Mouse (Mus musculus): ENCODE results near the gene Hmcn1. TPM values are rescaled to one million over a fixed set of nuclear protein-coding genes. Genes with fewer than 3 reads are reported as not detected.

The Hmcn1 gene
- total and polyA plus RNA-seq, 3 experiments, result 0.33 TPM; not detected in 2

GRCm38 (mm10) chr1:150877920-150878319 lies 115.3 kb downstream of the Hmcn1 start:
- H3K9me3 ChIP-seq (replicated peaks), result no peaks in the 10 kb centered on the region
- H3K36me3 ChIP-seq (replicated peaks), result no peaks in the 10 kb centered on the region
- 0 out of 2 replicates have a peak, but pooled peaks cover 3% of the 10 kb centered on the region for H3K4me1 ChIP-seq (ENCODE audit: insufficient read depth, low read depth, low read length)
- TF ChIP-seq POLR2AphosphoS5 (IDR thresholded peaks at IDR 0.05; ENCODE audit: insufficient replicate concordance, low read depth, low read length), result no peak
- TF ChIP-seq GATA1 (IDR thresholded peaks at IDR 0.05; ENCODE audit: borderline replicate concordance, low read length), result no peak
- no peak for TF ChIP-seq CTCF (IDR thresholded peaks at IDR 0.05; ENCODE audit: low read depth, low read length)
- no peak for TF ChIP-seq GATA2 (IDR thresholded peaks at IDR 0.05; ENCODE audit: borderline replicate concordance, low read depth, low read length)
- TF ChIP-seq TAL1 (conservative IDR thresholded peaks at IDR 0.05; ENCODE audit: low read depth, low read length), result no peak
- DNase-seq (ENCODE audit: low spot score) (no peak), ATAC-seq (ENCODE audit: extremely low read depth, insufficient number of reproducible peaks, low FRiP score, poor library complexity, severe bottlenecking) (no peak)
- H3K27me3 ChIP-seq (ENCODE audit: insufficient read depth, low read length), result no peaks in the 10 kb centered on the region
- no peak overlapping the region for H3K4me3 ChIP-seq (ENCODE audit: low read depth, low read length)

- H3K27me3 ChIP-seq (ENCODE audit: insufficient read depth, low read length), result no peaks in the 10 kb centered on the region
- peaks cover 9% of the 10 kb centered on the region for H3K4me1 ChIP-seq (ENCODE audit: insufficient read depth, low read depth, low read length)
- no peaks in the 10 kb centered on the region for H3K9me3 ChIP-seq (replicated peaks)
- TF ChIP-seq GATA1 (IDR thresholded peaks at IDR 0.05; ENCODE audit: borderline replicate concordance, low read length), result no peak
- TF ChIP-seq GATA2 (IDR thresholded peaks at IDR 0.05; ENCODE audit: borderline replicate concordance, low read depth, low read length), result no peak
- no peak for TF ChIP-seq CTCF (IDR thresholded peaks at IDR 0.05; ENCODE audit: low read depth, low read length)
- no peak for TF ChIP-seq POLR2AphosphoS5 (IDR thresholded peaks at IDR 0.05; ENCODE audit: insufficient replicate concordance, low read depth, low read length)
- no peak for TF ChIP-seq TAL1 (conservative IDR thresholded peaks at IDR 0.05; ENCODE audit: low read depth, low read length)
- no peaks in the 10 kb centered on the region for H3K36me3 ChIP-seq (replicated peaks)
- DNase-seq (ENCODE audit: low spot score) (no peak), ATAC-seq (ENCODE audit: extremely low read depth, insufficient number of reproducible peaks, low FRiP score, poor library complexity, severe bottlenecking) (no peak)
- H3K4me3 ChIP-seq (ENCODE audit: low read depth, low read length), result no peak overlapping the region
Observed at GRCm38 (mm10) chr1:150874025-150874424, 119.2 kb downstream of the Hmcn1 start.

DNA sequence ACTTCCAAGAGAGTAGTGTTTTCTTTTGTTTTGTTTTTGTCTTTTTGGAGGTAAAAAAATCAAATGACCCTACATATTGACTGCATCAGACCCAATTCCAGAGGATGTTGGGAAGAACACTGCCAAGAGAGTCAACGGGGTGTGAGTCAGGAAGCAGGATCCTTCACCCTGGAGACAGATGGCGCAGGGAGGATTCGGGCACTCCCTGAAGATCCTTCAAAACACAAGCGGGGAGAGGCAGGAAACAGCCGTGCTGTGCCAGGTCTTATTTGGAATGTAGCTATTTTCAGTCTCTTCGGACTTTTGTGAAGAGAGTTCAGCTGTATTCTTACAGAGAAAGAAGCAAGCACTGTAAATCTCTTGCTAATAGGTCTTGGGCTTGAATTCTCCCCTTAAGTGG lies 120.0 kb downstream of the Hmcn1 start:
- ATAC-seq (ENCODE audit: extremely low read depth, insufficient number of reproducible peaks, low FRiP score, poor library complexity, severe bottlenecking) (no peak), DNase-seq (ENCODE audit: low spot score) (no peak)
- Histone ChIP-seq H3K4me1 (ENCODE audit: insufficient read depth, low read depth, low read length) (peaks cover 12% of the 10 kb centered on the region), H3K9me3 (replicated peaks) (no peaks in the 10 kb centered on the region), H3K27me3 (ENCODE audit: insufficient read depth, low read length) (no peaks in the 10 kb centered on the region), H3K36me3 (replicated peaks) (no peaks in the 10 kb centered on the region), H3K4me3 (ENCODE audit: low read depth, low read length) (no peak overlapping the region)
- TF ChIP-seq POLR2AphosphoS5 (IDR thresholded peaks at IDR 0.05; ENCODE audit: insufficient replicate concordance, low read depth, low read length), result no peak
- no peak for TF ChIP-seq GATA2 (IDR thresholded peaks at IDR 0.05; ENCODE audit: borderline replicate concordance, low read depth, low read length)
- TF ChIP-seq GATA1 (IDR thresholded peaks at IDR 0.05; ENCODE audit: borderline replicate concordance, low read length), result no peak
- TF ChIP-seq CTCF (IDR thresholded peaks at IDR 0.05; ENCODE audit: low read depth, low read length), result no peak
- TF ChIP-seq TAL1 (conservative IDR thresholded peaks at IDR 0.05; ENCODE audit: low read depth, low read length), result no peak

GRCm38 (mm10) chr1:150872105-150872504 lies 121.1 kb downstream of the Hmcn1 start:
- no peak for TF ChIP-seq GATA1 (IDR thresholded peaks at IDR 0.05; ENCODE audit: borderline replicate concordance, low read length)
- no peak for TF ChIP-seq POLR2AphosphoS5 (IDR thresholded peaks at IDR 0.05; ENCODE audit: insufficient replicate concordance, low read depth, low read length)
- no peak for TF ChIP-seq GATA2 (IDR thresholded peaks at IDR 0.05; ENCODE audit: borderline replicate concordance, low read depth, low read length)
- no peak for TF ChIP-seq CTCF (IDR thresholded peaks at IDR 0.05; ENCODE audit: low read depth, low read length)
- no peak for TF ChIP-seq TAL1 (conservative IDR thresholded peaks at IDR 0.05; ENCODE audit: low read depth, low read length)
- H3K36me3 ChIP-seq (replicated peaks), result no peaks in the 10 kb centered on the region
- no peaks in the 10 kb centered on the region for H3K27me3 ChIP-seq (ENCODE audit: insufficient read depth, low read length)
- DNase-seq (ENCODE audit: low spot score) (no peak), ATAC-seq (ENCODE audit: extremely low read depth, insufficient number of reproducible peaks, low FRiP score, poor library complexity, severe bottlenecking) (no peak)
- no peak overlapping the region for H3K4me3 ChIP-seq (ENCODE audit: low read depth, low read length)
- no peaks in the 10 kb centered on the region for H3K9me3 ChIP-seq (replicated peaks)
- peaks cover 20% of the 10 kb centered on the region for H3K4me1 ChIP-seq (ENCODE audit: insufficient read depth, low read depth, low read length)

- TF ChIP-seq GATA1 (IDR thresholded peaks at IDR 0.05; ENCODE audit: borderline replicate concordance, low read length) (no peak), CTCF (IDR thresholded peaks at IDR 0.05; ENCODE audit: low read depth, low read length) (no peak), GATA2 (IDR thresholded peaks at IDR 0.05; ENCODE audit: borderline replicate concordance, low read depth, low read length) (no peak), POLR2AphosphoS5 (IDR thresholded peaks at IDR 0.05; ENCODE audit: insufficient replicate concordance, low read depth, low read length) (no peak), TAL1 (conservative IDR thresholded peaks at IDR 0.05; ENCODE audit: low read depth, low read length) (no peak)
- Histone ChIP-seq H3K36me3 (replicated peaks) (no peaks in the 10 kb centered on the region), H3K4me1 (ENCODE audit: insufficient read depth, low read depth, low read length) (peaks cover 30% of the 10 kb centered on the region), H3K27me3 (ENCODE audit: insufficient read depth, low read length) (no peaks in the 10 kb centered on the region), H3K4me3 (ENCODE audit: low read depth, low read length) (no peak overlapping the region), H3K9me3 (replicated peaks) (no peaks in the 10 kb centered on the region)
- DNase-seq (ENCODE audit: low spot score), result no peak
- ATAC-seq (ENCODE audit: extremely low read depth, insufficient number of reproducible peaks, low FRiP score, poor library complexity, severe bottlenecking), result peak; percentile 67
Observed at GRCm38 (mm10) chr1:150869189-150869588, 124.0 kb downstream of the Hmcn1 start.

DNA sequence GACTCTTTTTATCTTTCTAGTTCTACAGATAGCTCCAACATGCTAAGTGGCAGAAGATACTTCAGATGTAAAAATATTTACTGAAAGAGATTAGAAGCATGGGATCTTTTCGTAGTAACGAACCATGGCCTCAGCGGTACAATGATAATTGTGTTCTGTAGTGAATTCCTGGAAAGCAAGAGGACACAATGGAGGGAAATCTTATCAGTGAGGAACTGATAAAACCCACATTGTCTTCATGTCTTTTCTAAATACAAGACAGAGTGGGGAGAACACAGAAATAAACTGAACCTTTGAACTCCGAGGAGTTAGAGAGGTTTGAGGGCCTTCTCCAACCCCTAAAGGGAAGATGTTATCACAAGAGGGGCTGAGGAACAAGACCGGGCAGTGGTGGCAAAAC lies 126.6 kb downstream of the Hmcn1 start:
- Histone ChIP-seq H3K9me3 (replicated peaks) (no peaks in the 10 kb centered on the region), H3K27me3 (ENCODE audit: insufficient read depth, low read length) (no peaks in the 10 kb centered on the region), H3K4me3 (ENCODE audit: low read depth, low read length) (peak overlapping the region; percentile 31; the same call in 1 of the 2 replicates), H3K36me3 (replicated peaks) (no peaks in the 10 kb centered on the region), H3K4me1 (ENCODE audit: insufficient read depth, low read depth, low read length) (peaks cover 31% of the 10 kb centered on the region)
- TF ChIP-seq CTCF (IDR thresholded peaks at IDR 0.05; ENCODE audit: low read depth, low read length), result no peak
- no peak for TF ChIP-seq POLR2AphosphoS5 (IDR thresholded peaks at IDR 0.05; ENCODE audit: insufficient replicate concordance, low read depth, low read length)
- no peak for TF ChIP-seq TAL1 (conservative IDR thresholded peaks at IDR 0.05; ENCODE audit: low read depth, low read length)
- DNase-seq (ENCODE audit: low spot score), result no peak
- ATAC-seq (ENCODE audit: extremely low read depth, insufficient number of reproducible peaks, low FRiP score, poor library complexity, severe bottlenecking), result peak; percentile 55
